Mouse (Mus musculus): Measurements from ENCODE around the gene Plekha8. TPM values are rescaled to one million over a fixed set of nuclear protein-coding genes. Genes with fewer than 3 reads are reported as not detected.

The Plekha8 gene
- polyA plus RNA-seq, 1 experiment: 9.1 TPM

- Histone ChIP-seq H3K4me1 (ENCODE audit: control insufficient read depth, insufficient read depth, low read length) (no peaks in the 10 kb centered on the region), H3K4me3 (ENCODE audit: insufficient read depth, low read length) (no peak overlapping the region), H3K27ac (ENCODE audit: insufficient read depth, low read length) (no peak overlapping the region)
- TF ChIP-seq CTCF (IDR thresholded peaks at IDR 0.05; ENCODE audit: borderline replicate concordance, insufficient read depth, low read length): no peak
- TF ChIP-seq POLR2A (IDR thresholded peaks at IDR 0.05; ENCODE audit: low read depth, low read length): no peak
Measured at GRCm38 (mm10) chr6:54558466-54558865, 36.4 kb upstream of the Plekha8 start.

DNA sequence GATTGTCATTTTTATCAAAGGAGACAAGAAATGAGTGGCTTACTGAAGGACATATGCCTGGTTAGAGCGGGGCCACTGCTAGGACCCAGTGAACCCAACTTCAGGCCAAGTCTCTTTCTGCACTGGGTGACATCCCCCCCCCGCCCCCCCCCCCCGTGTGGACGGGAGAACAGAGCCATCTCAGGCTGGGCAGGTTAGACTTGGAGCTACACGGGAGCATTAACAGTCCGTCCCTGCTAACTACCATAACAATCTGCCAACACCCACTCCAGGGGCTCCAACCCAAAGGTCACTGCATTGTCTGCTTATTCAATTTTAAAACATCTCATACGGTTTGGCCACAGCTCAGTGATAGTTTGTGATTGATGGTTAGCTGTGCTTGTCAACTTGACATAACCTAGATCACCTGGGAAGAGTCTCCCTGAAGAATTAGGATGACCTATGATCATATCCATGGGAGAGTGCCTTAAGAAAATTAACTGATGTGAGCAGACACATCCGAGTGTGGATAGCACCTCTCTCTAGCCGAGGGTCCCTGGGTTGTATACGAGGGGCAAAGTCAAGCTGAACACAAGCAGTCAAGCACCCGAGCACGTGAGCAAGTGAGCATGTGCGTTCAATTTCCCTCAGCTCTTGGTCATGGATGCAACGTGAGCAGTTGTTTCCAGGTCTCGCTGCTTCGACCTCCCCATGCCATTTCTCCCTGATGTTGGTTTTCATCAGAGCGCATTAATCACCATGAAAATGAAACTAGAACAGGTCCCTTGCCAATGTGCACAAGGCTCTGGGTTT lies 32.7 kb upstream of the Plekha8 start:
- TF ChIP-seq POLR2A (IDR thresholded peaks at IDR 0.05; ENCODE audit: low read depth, low read length): no peak
- no peak for TF ChIP-seq CTCF (IDR thresholded peaks at IDR 0.05; ENCODE audit: borderline replicate concordance, insufficient read depth, low read length)
- no peak overlapping the region for H3K4me3 ChIP-seq (ENCODE audit: insufficient read depth, low read length)
- H3K4me1 ChIP-seq (ENCODE audit: control insufficient read depth, insufficient read depth, low read length): peaks cover 2% of the 10 kb centered on the region
- no peak overlapping the region for H3K27ac ChIP-seq (ENCODE audit: insufficient read depth, low read length)

- peaks cover 2% of the 10 kb centered on the region for H3K4me1 ChIP-seq (ENCODE audit: control insufficient read depth, insufficient read depth, low read length)
- TF ChIP-seq POLR2A (IDR thresholded peaks at IDR 0.05; ENCODE audit: low read depth, low read length) (no peak), CTCF (IDR thresholded peaks at IDR 0.05; ENCODE audit: borderline replicate concordance, insufficient read depth, low read length) (no peak)
Measured at GRCm38 (mm10) chr6:54563561-54563960, 31.4 kb upstream of the Plekha8 start.

GRCm38 (mm10) chr6:54564506-54564991 lies 30.4 kb upstream of the Plekha8 start:
- Histone ChIP-seq H3K4me3 (ENCODE audit: insufficient read depth, low read length) (no peak overlapping the region), H3K27ac (ENCODE audit: insufficient read depth, low read length) (no peak overlapping the region)

More at GRCm38 (mm10) chr6:54563561-54563960, 31.4 kb upstream of the Plekha8 start:
- Histone ChIP-seq H3K4me3 (ENCODE audit: insufficient read depth, low read length) (no peak overlapping the region), H3K27ac (ENCODE audit: insufficient read depth, low read length) (no peak overlapping the region)

DNA sequence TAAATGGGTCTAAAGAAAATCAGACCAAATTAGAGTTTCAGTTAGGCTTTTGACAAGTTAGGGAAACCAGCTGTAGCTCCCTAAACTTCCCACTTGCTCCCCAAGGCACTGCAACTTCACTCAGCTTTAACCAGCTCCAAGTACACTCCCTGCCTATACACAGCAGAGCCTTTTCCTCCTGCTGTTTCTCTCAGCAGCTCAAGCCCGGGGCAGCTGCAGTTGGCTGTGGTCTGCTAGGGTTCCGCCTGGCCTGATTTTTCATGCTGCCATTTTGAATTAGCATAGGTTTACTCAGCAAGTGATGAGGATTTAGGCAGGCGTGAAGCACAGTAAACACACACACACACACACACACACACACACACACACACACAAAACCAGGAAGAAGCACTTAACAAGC lies 29.9 kb upstream of the Plekha8 start:
- Histone ChIP-seq H3K4me1 (ENCODE audit: control insufficient read depth, insufficient read depth, low read length) (peaks cover 2% of the 10 kb centered on the region), H3K4me3 (ENCODE audit: insufficient read depth, low read length) (0 out of 2 replicates have a peak overlapping the region, but pooled peaks have one; percentile 49), H3K27ac (ENCODE audit: insufficient read depth, low read length) (no peak overlapping the region; the same call in 1 of the 2 replicates)
- TF ChIP-seq CTCF (IDR thresholded peaks at IDR 0.05; ENCODE audit: borderline replicate concordance, insufficient read depth, low read length): no peak
- no peak for TF ChIP-seq POLR2A (IDR thresholded peaks at IDR 0.05; ENCODE audit: low read depth, low read length)

More at GRCm38 (mm10) chr6:54564506-54564991, 30.4 kb upstream of the Plekha8 start:
- TF ChIP-seq POLR2A (IDR thresholded peaks at IDR 0.05; ENCODE audit: low read depth, low read length): no peak
- no peak for TF ChIP-seq CTCF (IDR thresholded peaks at IDR 0.05; ENCODE audit: borderline replicate concordance, insufficient read depth, low read length)
- peaks cover 2% of the 10 kb centered on the region for H3K4me1 ChIP-seq (ENCODE audit: control insufficient read depth, insufficient read depth, low read length)

- H3K27ac ChIP-seq (ENCODE audit: insufficient read depth, low read length): no peak within 1 kb of the TSS
- H3K4me3 ChIP-seq (ENCODE audit: insufficient read depth, low read length): peak within 1 kb of the TSS; percentile 49
- peaks cover 2% of the 10 kb centered on the region for H3K4me1 ChIP-seq (ENCODE audit: control insufficient read depth, insufficient read depth, low read length)
- TF ChIP-seq CTCF (IDR thresholded peaks at IDR 0.05; ENCODE audit: borderline replicate concordance, insufficient read depth, low read length) (no peak), POLR2A (IDR thresholded peaks at IDR 0.05; ENCODE audit: low read depth, low read length) (no peak)
Measured at GRCm38 (mm10) chr6:54565665-54566545, 29.0 kb upstream of the Plekha8 start, which contains the start of gene Scrn1. Gene Scrn1 (minus strand): TSS chr6:54566489.

- H3K27ac ChIP-seq (ENCODE audit: insufficient read depth, low read length): no peak overlapping the region
- peak overlapping the region; percentile 49 for H3K4me3 ChIP-seq (ENCODE audit: insufficient read depth, low read length)
- TF ChIP-seq POLR2A (IDR thresholded peaks at IDR 0.05; ENCODE audit: low read depth, low read length) (no peak), CTCF (IDR thresholded peaks at IDR 0.05; ENCODE audit: borderline replicate concordance, insufficient read depth, low read length) (no peak)
- H3K4me1 ChIP-seq (ENCODE audit: control insufficient read depth, insufficient read depth, low read length): peaks cover 2% of the 10 kb centered on the region
Measured at GRCm38 (mm10) chr6:54566546-54566919, 28.4 kb upstream of the Plekha8 start.

DNA sequence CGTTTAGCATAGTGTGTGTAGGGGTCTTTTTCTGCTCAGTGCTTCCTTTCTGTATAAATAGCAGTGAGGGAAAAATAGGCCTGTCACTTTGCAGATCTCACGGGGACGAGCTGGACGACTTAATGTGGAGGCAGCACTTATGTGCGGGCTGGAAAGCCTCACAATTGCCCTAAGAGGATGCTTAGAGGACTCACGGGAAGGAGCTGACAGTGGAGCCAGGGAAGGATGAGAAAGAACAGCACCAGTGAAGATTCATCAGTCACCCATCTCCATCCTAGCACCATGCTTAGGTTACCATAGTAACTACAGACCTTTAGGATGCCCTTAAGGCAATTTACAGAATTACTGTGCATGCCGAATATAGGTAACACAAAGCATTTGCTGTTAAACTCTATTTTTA lies 25.1 kb upstream of the Plekha8 start:
- TF ChIP-seq CTCF (IDR thresholded peaks at IDR 0.05; ENCODE audit: borderline replicate concordance, insufficient read depth, low read length) (no peak), POLR2A (IDR thresholded peaks at IDR 0.05; ENCODE audit: low read depth, low read length) (no peak)
- Histone ChIP-seq H3K27ac (ENCODE audit: insufficient read depth, low read length) (no peak overlapping the region), H3K4me3 (ENCODE audit: insufficient read depth, low read length) (no peak overlapping the region), H3K4me1 (ENCODE audit: control insufficient read depth, insufficient read depth, low read length) (no peaks in the 10 kb centered on the region)

GRCm38 (mm10) chr6:54573218-54573955 lies 21.5 kb upstream of the Plekha8 start:
- Histone ChIP-seq H3K4me1 (ENCODE audit: control insufficient read depth, insufficient read depth, low read length) (no peaks in the 10 kb centered on the region), H3K4me3 (ENCODE audit: insufficient read depth, low read length) (no peak overlapping the region), H3K27ac (ENCODE audit: insufficient read depth, low read length) (no peak overlapping the region)
- no peak for TF ChIP-seq POLR2A (IDR thresholded peaks at IDR 0.05; ENCODE audit: low read depth, low read length)
- TF ChIP-seq CTCF (IDR thresholded peaks at IDR 0.05; ENCODE audit: borderline replicate concordance, insufficient read depth, low read length): no peak

Data from embryonic fibroblast, embryonic 13.5 days (primary cell).